Mouse (Mus musculus): ENCODE measurements around the gene Syt14. TPM values are rescaled to one million over a fixed set of nuclear protein-coding genes. Genes with fewer than 3 reads are reported as not detected.

Syt14 gene
- polyA plus RNA-seq, 1 experiment from 2014 or later = 4.5 TPM

DNA sequence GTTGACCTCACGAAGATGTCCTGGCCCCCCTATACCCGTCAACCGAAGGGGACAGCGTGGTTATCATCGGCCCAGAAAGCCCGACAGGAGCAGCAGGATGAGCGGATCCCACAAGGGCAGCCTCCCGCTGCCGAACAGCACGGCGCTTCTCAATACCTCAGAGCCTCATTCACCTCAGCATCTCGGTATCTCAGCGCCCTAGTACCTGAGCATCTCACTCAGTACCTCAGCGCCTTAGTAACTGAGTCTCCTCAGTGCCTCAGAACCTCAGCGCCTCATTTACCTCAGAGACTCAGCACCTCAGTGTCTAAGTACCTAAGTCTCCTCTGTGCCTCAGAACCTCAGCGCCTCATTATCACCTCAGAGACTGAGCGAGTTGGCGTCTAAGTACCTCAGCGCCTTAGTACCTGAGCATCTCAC lies 614 bp downstream of the Syt14 start:
- no peaks in the 10 kb centered on the region for H3K27me3 ChIP-seq
- H3K9me3 ChIP-seq = no peaks in the 10 kb centered on the region
- peak overlapping the region; percentile 69 for H3K9ac ChIP-seq
- peak overlapping the region; percentile 69 for H3K4me3 ChIP-seq
- H3K4me1 ChIP-seq = peaks cover 7% of the 10 kb centered on the region; the same call in 1 of the 2 replicates
- no peaks in the 10 kb centered on the region for H3K36me3 ChIP-seq
- peak overlapping the region; percentile 77 for H3K4me2 ChIP-seq (replicated peaks)
- whole genome bisulfite sequencing = under 1% methylated on average over 19 of the region's 19 CpGs
- no peak for ATAC-seq (ENCODE audit: insufficient number of reproducible peaks, insufficient read depth, low FRiP score, low TSS enrichment)
- 0 out of 2 replicates have a peak overlapping the region, but pooled peaks have one; percentile 56 for H3K27ac ChIP-seq

DNA sequence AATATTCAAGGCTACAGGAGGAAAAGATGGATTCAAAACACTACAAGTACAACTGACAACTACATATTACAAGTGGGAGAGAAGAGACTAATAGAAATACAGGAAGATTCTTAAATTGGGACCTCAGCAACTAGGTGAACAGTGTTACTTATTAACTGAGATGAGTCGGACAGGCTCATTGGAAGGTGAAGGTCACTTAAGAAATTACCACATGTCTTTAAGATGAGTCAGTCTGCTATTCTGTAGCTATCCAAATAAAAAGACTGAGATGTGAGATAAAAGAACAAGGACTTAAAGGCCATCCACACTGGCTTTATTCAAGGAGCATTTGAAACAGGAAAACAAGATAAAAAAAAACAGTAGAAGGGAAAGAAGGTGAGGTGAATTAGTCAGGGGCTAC lies 11.3 kb downstream of the Syt14 start:
- Histone ChIP-seq H3K9me3 (no peaks in the 10 kb centered on the region), H3K9ac (no peak overlapping the region), H3K27ac (no peak overlapping the region), H3K4me1 (no peaks in the 10 kb centered on the region), H3K36me3 (no peaks in the 10 kb centered on the region), H3K27me3 (no peaks in the 10 kb centered on the region), H3K4me3 (no peak overlapping the region), H3K4me2 (replicated peaks) (no peak overlapping the region)
- no peak for ATAC-seq (ENCODE audit: insufficient number of reproducible peaks, insufficient read depth, low FRiP score, low TSS enrichment)
- WGBS = 76% methylated on average over 1 of the region's 1 CpGs

DNA sequence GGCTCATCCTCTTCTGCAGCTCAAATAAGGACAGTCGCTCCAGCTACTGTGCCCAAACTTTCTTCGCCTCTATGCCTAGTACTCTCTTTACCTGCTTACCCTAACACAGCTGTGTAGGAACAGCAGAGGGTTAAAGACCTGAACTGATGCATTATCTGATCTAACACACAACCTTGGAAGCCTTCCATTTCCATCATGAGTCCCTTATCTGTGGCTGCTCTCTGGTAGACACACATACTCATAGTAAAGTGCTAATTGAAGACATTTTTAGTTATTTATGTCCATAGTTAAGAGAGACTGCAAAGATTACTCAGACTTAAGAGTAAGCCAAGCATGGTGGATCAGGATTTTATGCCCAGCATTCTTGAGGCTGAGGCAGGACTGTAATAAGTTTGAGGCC lies 23.2 kb downstream of the Syt14 start:
- no peak overlapping the region for H3K27ac ChIP-seq
- H3K9ac ChIP-seq = no peak overlapping the region
- no peaks in the 10 kb centered on the region for H3K9me3 ChIP-seq
- WGBS = 92% methylated on average over 2 of the region's 2 CpGs
- no peaks in the 10 kb centered on the region for H3K27me3 ChIP-seq
- H3K4me1 ChIP-seq = no peaks in the 10 kb centered on the region
- H3K4me3 ChIP-seq = no peak overlapping the region
- no peaks in the 10 kb centered on the region for H3K36me3 ChIP-seq
- ATAC-seq (ENCODE audit: insufficient number of reproducible peaks, insufficient read depth, low FRiP score, low TSS enrichment) = no peak
- H3K4me2 ChIP-seq (replicated peaks) = no peak overlapping the region

DNA sequence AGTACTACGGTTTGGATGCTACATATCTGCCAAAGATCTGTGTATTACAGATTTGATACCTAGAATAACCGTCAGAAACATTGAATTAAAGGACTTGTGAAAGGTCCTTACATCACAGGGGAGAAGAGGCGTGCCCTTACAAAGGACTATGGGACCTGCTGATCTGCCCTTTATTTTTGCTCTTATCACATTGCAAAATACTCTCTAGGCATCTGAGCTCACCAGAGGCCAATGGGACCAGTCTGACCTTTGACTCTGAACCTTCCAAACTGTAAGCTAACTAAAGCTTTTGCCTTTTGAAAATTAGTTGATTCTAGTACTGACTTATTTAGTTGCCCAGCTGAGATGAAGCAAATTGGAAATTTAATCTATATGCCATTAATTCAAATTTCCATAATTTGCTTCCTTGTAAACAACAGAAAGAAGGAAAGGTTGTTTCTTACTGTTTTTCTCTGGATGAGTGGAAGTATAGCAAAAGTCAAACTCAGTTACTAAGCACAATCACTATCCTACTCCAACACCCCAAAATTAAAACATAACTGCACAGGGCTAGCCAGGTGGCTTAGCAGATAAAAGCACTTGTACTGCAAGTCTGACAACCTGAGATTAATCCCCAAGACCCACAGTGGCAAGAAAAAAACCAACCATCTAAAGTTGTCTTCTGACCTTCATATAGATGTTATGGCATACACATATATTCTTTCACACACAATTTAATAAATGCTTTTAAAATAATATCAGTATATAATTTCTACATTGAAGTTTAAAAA lies 24.4 kb downstream of the Syt14 start:
- H3K9me3 ChIP-seq = no peaks in the 10 kb centered on the region
- no peak overlapping the region for H3K9ac ChIP-seq
- no peaks in the 10 kb centered on the region for H3K27me3 ChIP-seq
- H3K4me2 ChIP-seq (replicated peaks) = no peak overlapping the region
- H3K4me1 ChIP-seq = no peaks in the 10 kb centered on the region
- WGBS = 90% methylated on average over 3 of the region's 3 CpGs
- ATAC-seq (ENCODE audit: insufficient number of reproducible peaks, insufficient read depth, low FRiP score, low TSS enrichment) = no peak
- no peaks in the 10 kb centered on the region for H3K36me3 ChIP-seq
- H3K4me3 ChIP-seq = no peak overlapping the region
- no peak overlapping the region for H3K27ac ChIP-seq

DNA sequence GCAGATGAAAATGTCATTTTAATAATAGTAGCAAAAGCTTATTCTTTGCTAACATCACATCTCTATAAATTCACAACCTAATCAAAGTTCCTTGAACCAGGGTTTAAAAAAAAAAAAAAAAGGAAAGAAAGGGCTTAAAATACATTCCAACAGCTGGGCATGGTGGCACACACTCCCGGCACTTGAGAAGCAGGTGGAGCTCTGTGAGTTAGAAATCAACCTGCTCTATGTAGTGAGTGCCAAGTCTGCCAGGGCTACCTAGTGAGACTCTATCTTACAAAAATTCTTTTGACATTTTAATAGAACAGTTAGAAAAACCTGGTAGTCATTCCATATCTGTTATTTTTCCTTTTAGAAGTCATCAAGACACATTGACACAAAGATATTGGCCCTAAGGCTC lies 31.0 kb downstream of the Syt14 start:
- no peaks in the 10 kb centered on the region for H3K4me1 ChIP-seq
- H3K27me3 ChIP-seq = no peaks in the 10 kb centered on the region
- no peak for ATAC-seq (ENCODE audit: insufficient number of reproducible peaks, insufficient read depth, low FRiP score, low TSS enrichment)
- H3K4me3 ChIP-seq = no peak overlapping the region
- no peaks in the 10 kb centered on the region for H3K9me3 ChIP-seq
- no peak overlapping the region for H3K4me2 ChIP-seq (replicated peaks)
- no peak overlapping the region for H3K9ac ChIP-seq
- 83% methylated on average over 1 of the region's 1 CpGs for WGBS
- no peaks in the 10 kb centered on the region for H3K36me3 ChIP-seq
- no peak overlapping the region for H3K27ac ChIP-seq

DNA sequence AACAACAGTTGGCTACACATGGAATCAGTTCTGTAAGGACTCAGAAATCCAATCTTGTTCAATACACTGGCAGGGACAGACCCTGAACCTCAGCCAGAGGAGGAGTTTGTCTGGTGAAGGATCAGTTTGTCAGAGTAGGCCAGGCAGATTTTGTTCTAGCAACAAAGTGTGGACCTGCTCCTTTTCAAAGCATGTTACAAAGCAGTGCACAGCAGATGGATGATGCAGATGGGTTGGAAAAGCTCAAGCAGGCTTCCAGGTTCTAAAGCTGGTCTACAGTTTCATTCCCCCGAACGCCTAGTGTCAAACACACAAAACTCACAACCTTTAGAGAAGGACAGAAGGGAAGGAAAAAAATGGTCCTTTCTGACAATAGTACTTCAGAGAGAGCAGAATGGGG lies 31.6 kb downstream of the Syt14 start:
- H3K36me3 ChIP-seq = no peaks in the 10 kb centered on the region
- no peak overlapping the region for H3K4me3 ChIP-seq
- H3K4me1 ChIP-seq = no peaks in the 10 kb centered on the region
- no peak overlapping the region for H3K9ac ChIP-seq
- H3K27me3 ChIP-seq = no peaks in the 10 kb centered on the region
- H3K4me2 ChIP-seq (replicated peaks) = no peak overlapping the region
- H3K9me3 ChIP-seq = no peaks in the 10 kb centered on the region
- H3K27ac ChIP-seq = no peak overlapping the region
- ATAC-seq (ENCODE audit: insufficient number of reproducible peaks, insufficient read depth, low FRiP score, low TSS enrichment) = no peak
- 82% methylated on average over 2 of the region's 2 CpGs for WGBS

DNA sequence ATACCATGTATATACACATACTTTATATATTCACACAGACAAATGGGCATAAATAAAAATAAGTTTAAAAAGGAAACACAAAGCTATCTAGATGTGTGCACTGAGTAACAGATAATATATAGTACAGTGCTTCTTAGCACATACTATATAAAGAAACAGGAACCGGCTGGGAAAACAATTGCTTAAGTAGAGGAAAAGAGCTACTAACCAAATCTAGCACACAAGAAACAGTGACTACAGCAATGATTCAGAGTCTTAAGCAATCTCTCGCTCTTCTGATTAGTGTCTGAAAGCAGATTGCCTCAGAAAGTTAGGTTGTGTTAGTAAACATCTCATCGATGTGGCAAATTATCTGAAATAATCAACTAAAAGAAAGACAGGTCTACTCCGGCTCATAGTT lies 33.3 kb downstream of the Syt14 start:
- ATAC-seq (ENCODE audit: insufficient number of reproducible peaks, insufficient read depth, low FRiP score, low TSS enrichment) = no peak
- 91% methylated on average over 4 of the region's 4 CpGs for WGBS

DNA sequence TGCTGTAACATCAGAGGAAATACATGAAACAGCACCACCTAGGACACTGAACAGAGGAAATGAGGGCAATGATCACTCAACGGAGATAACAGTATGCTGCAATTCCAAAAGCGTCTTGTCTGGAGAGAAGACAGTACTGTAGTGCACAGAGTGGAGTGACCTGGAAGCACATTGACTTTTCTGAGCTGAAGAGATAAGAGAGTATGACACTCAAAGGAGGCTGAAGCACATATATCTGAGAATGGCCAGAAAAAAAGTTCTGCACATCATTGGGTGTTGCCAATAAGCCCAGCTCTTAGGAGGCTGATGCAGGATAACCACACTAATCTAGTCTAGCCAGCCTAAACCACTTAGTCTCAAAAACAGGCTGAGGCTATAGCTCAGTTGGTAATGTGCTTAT lies 34.0 kb downstream of the Syt14 start:
- Histone ChIP-seq H3K9me3 (no peaks in the 10 kb centered on the region), H3K27ac (no peak overlapping the region), H3K4me3 (no peak overlapping the region), H3K9ac (no peak overlapping the region), H3K27me3 (no peaks in the 10 kb centered on the region), H3K4me1 (no peaks in the 10 kb centered on the region), H3K4me2 (replicated peaks) (no peak overlapping the region), H3K36me3 (no peaks in the 10 kb centered on the region)
- WGBS = 79% methylated on average over 2 of the region's 2 CpGs
- ATAC-seq (ENCODE audit: insufficient number of reproducible peaks, insufficient read depth, low FRiP score, low TSS enrichment) = no peak

More for the DNA sequence above, 33.3 kb downstream of the Syt14 start:
- H3K36me3 ChIP-seq = no peaks in the 10 kb centered on the region
- H3K9me3 ChIP-seq = no peaks in the 10 kb centered on the region
- H3K4me1 ChIP-seq = no peaks in the 10 kb centered on the region
- no peaks in the 10 kb centered on the region for H3K27me3 ChIP-seq
- H3K27ac ChIP-seq = no peak overlapping the region
- H3K4me3 ChIP-seq = no peak overlapping the region
- no peak overlapping the region for H3K9ac ChIP-seq
- H3K4me2 ChIP-seq (replicated peaks) = no peak overlapping the region

DNA sequence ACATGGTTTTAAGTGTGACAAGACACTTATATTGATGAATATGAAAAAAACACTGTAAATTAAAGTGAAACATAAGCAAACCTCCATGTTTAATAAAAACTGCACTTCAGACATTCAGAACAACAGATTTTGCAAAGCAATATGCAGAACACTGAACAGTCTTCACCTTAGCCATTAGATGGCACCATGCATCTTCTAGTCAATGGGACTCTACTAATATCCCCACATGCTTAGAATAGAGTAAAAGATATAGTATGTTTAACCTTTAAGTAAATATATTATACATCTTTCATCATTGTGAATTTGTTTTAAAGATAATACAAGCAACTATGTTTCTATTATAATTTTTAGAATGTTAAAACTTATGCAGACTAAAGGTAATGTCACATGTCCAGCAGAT lies 34.7 kb downstream of the Syt14 start:
- no peak overlapping the region for H3K9ac ChIP-seq
- no peaks in the 10 kb centered on the region for H3K36me3 ChIP-seq
- H3K4me2 ChIP-seq (replicated peaks) = no peak overlapping the region
- no peak overlapping the region for H3K27ac ChIP-seq
- no peaks in the 10 kb centered on the region for H3K9me3 ChIP-seq
- no peaks in the 10 kb centered on the region for H3K27me3 ChIP-seq
- no peak overlapping the region for H3K4me3 ChIP-seq
- no peak for ATAC-seq (ENCODE audit: insufficient number of reproducible peaks, insufficient read depth, low FRiP score, low TSS enrichment)
- no peaks in the 10 kb centered on the region for H3K4me1 ChIP-seq

DNA sequence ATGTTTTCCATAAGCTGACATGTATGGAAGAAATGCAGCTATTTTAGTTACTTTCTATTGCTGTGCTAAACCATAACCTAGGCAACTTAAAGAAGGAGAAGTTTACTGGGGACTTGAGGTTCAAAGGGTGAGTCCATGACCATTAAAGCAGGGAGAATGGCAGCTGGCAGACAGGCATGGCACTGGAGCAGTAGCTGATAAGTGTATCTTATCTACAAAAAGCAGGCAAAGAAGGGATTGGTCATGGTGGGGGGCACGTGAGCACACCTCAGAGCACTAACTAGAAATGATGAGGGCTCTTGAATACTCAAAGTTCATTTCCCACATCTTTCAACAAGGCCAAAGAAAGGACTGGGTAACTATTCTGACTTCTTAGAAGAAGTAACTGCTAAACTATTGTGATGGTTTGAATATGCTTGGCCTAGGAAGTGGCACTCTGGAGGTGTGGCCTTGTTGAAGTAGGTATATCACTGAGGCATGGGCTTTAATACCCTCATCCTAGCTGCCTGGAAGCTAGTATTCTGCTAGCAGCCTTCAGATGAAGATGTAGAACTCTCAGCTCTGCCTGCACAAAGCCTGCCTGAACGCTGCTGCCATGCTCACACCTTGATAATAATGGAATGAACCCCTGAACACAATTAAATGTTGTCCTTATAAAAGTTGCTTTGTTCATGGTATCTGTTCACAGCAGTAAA lies 41.2 kb downstream of the Syt14 start:
- Histone ChIP-seq H3K4me2 (replicated peaks) (no peak overlapping the region), H3K27me3 (no peaks in the 10 kb centered on the region), H3K4me1 (no peaks in the 10 kb centered on the region), H3K9ac (no peak overlapping the region), H3K27ac (no peak overlapping the region), H3K36me3 (no peaks in the 10 kb centered on the region), H3K9me3 (no peaks in the 10 kb centered on the region), H3K4me3 (no peak overlapping the region)
- ATAC-seq (ENCODE audit: insufficient number of reproducible peaks, insufficient read depth, low FRiP score, low TSS enrichment) = no peak
- 84% methylated on average over 2 of the region's 2 CpGs for WGBS

DNA sequence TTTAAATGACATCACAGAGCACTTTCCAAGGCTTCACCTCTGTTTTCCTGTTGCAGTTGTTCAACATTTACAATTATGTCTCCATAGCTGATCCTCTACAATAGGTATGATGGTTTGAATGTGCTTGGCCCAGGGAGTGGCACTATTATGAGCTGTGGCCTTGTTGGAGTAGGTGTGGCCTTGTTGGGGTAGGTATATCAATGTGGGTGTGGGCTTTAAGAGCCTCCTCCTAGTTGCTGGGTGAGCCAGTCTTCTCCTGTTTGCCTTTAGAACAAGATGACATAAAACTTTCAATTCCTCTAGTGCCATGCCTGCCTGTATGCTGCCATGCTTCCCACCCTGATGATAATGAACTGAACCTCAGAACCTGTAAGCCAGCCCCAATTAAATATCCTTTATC lies 42.1 kb downstream of the Syt14 start:
- no peaks in the 10 kb centered on the region for H3K9me3 ChIP-seq
- no peak overlapping the region for H3K4me2 ChIP-seq (replicated peaks)
- no peak for ATAC-seq (ENCODE audit: insufficient number of reproducible peaks, insufficient read depth, low FRiP score, low TSS enrichment)
- no peak overlapping the region for H3K27ac ChIP-seq
- no peak overlapping the region for H3K9ac ChIP-seq
- H3K27me3 ChIP-seq = no peaks in the 10 kb centered on the region
- no peaks in the 10 kb centered on the region for H3K36me3 ChIP-seq
- H3K4me3 ChIP-seq = no peak overlapping the region
- no peaks in the 10 kb centered on the region for H3K4me1 ChIP-seq

DNA sequence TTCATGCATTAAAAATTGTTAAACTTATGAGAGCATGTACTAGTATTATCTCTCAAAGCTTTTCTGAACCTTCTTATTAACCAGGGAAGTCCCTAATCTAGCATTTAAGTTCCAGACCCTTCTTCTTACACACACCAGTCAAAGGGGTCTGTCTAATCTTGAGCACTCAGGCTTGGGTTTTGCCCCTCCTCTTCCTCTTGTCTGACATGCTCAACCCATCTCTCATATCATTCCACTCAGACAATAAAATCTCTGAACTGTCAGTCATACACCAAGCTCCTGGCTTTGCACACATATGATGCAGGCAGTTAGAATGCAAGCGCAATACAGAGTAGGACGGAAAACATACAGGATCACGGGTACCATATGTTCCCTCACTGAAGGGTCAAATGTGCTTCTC lies 48.4 kb downstream of the Syt14 start:
- Histone ChIP-seq H3K4me3 (no peak overlapping the region), H3K4me2 (replicated peaks) (no peak overlapping the region), H3K36me3 (no peaks in the 10 kb centered on the region), H3K4me1 (no peaks in the 10 kb centered on the region), H3K27ac (no peak overlapping the region), H3K9ac (no peak overlapping the region), H3K9me3 (no peaks in the 10 kb centered on the region), H3K27me3 (no peaks in the 10 kb centered on the region)
- no peak for ATAC-seq (ENCODE audit: insufficient number of reproducible peaks, insufficient read depth, low FRiP score, low TSS enrichment)
- 91% methylated on average over 3 of the region's 3 CpGs for WGBS
